Mouse (Mus musculus): ENCODE data around the gene Spag17. TPM values are rescaled to one million over a fixed set of nuclear protein-coding genes. Genes with fewer than 3 reads are reported as not detected.

The Spag17 gene
- polyA plus RNA-seq, 1 experiment from 2014 or later = 0.33 TPM

- H3K4me1 ChIP-seq (ENCODE audit: control insufficient read depth, insufficient read depth, low read length) = no peaks in the 10 kb centered on the region
Measured at GRCm38 (mm10) chr3:99956517-99956916, 71.3 kb downstream of the Spag17 start.

GRCm38 (mm10) chr3:99959805-99960485 lies 74.7 kb downstream of the Spag17 start:
- no peak for ATAC-seq
- H3K4me2 ChIP-seq (ENCODE audit: low read depth, low read length) = no peak overlapping the region
- no peak overlapping the region for H3K9ac ChIP-seq (ENCODE audit: low read depth, low read length)
- H3K4me3 ChIP-seq (ENCODE audit: low read length) = no peak overlapping the region
- H3K27me3 ChIP-seq (replicated peaks; ENCODE audit: control insufficient read depth, insufficient read depth, low read length) = no peaks in the 10 kb centered on the region
- no peaks in the 10 kb centered on the region for H3K9me3 ChIP-seq (ENCODE audit: control insufficient read depth, low read length)
- no peak overlapping the region for H3K27ac ChIP-seq (ENCODE audit: low read length)
- 76% methylated on average over 7 of the region's 7 CpGs for WGBS
- H3K36me3 ChIP-seq (ENCODE audit: control insufficient read depth, insufficient read depth, low read length) = no peaks in the 10 kb centered on the region
- no peaks in the 10 kb centered on the region for H3K4me1 ChIP-seq (ENCODE audit: control insufficient read depth, insufficient read depth, low read length)

More at GRCm38 (mm10) chr3:99956517-99956916, 71.3 kb downstream of the Spag17 start:
- Histone ChIP-seq H3K27ac (ENCODE audit: low read length) (no peak overlapping the region), H3K27me3 (replicated peaks; ENCODE audit: control insufficient read depth, insufficient read depth, low read length) (no peaks in the 10 kb centered on the region), H3K4me3 (ENCODE audit: low read length) (no peak overlapping the region), H3K9ac (ENCODE audit: low read depth, low read length) (no peak overlapping the region), H3K4me2 (ENCODE audit: low read depth, low read length) (no peak overlapping the region), H3K36me3 (ENCODE audit: control insufficient read depth, insufficient read depth, low read length) (no peaks in the 10 kb centered on the region), H3K9me3 (ENCODE audit: control insufficient read depth, low read length) (no peaks in the 10 kb centered on the region)
- ATAC-seq = no peak

GRCm38 (mm10) chr3:99964345-99964744 lies 79.1 kb downstream of the Spag17 start:
- ATAC-seq = no peak
- Histone ChIP-seq H3K36me3 (ENCODE audit: control insufficient read depth, insufficient read depth, low read length) (no peaks in the 10 kb centered on the region), H3K4me3 (ENCODE audit: low read length) (no peak overlapping the region), H3K27me3 (replicated peaks; ENCODE audit: control insufficient read depth, insufficient read depth, low read length) (no peaks in the 10 kb centered on the region), H3K4me1 (ENCODE audit: control insufficient read depth, insufficient read depth, low read length) (no peaks in the 10 kb centered on the region), H3K9ac (ENCODE audit: low read depth, low read length) (no peak overlapping the region), H3K4me2 (ENCODE audit: low read depth, low read length) (no peak overlapping the region), H3K9me3 (ENCODE audit: control insufficient read depth, low read length) (no peaks in the 10 kb centered on the region), H3K27ac (ENCODE audit: low read length) (no peak overlapping the region)
- WGBS = 89% methylated on average over 6 of the region's 6 CpGs

GRCm38 (mm10) chr3:99965863-99966262 lies 80.7 kb downstream of the Spag17 start:
- Histone ChIP-seq H3K27me3 (replicated peaks; ENCODE audit: control insufficient read depth, insufficient read depth, low read length) (no peaks in the 10 kb centered on the region), H3K4me2 (ENCODE audit: low read depth, low read length) (no peak overlapping the region), H3K9me3 (ENCODE audit: control insufficient read depth, low read length) (no peaks in the 10 kb centered on the region), H3K27ac (ENCODE audit: low read length) (no peak overlapping the region), H3K36me3 (ENCODE audit: control insufficient read depth, insufficient read depth, low read length) (no peaks in the 10 kb centered on the region), H3K4me3 (ENCODE audit: low read length) (no peak overlapping the region), H3K9ac (ENCODE audit: low read depth, low read length) (no peak overlapping the region), H3K4me1 (ENCODE audit: control insufficient read depth, insufficient read depth, low read length) (no peaks in the 10 kb centered on the region)
- WGBS = 58% methylated on average over 4 of the region's 4 CpGs
- ATAC-seq = no peak

GRCm38 (mm10) chr3:99966285-99966684 lies 81.1 kb downstream of the Spag17 start:
- Histone ChIP-seq H3K4me1 (ENCODE audit: control insufficient read depth, insufficient read depth, low read length) (no peaks in the 10 kb centered on the region), H3K36me3 (ENCODE audit: control insufficient read depth, insufficient read depth, low read length) (no peaks in the 10 kb centered on the region), H3K4me3 (ENCODE audit: low read length) (no peak overlapping the region), H3K4me2 (ENCODE audit: low read depth, low read length) (no peak overlapping the region), H3K27me3 (replicated peaks; ENCODE audit: control insufficient read depth, insufficient read depth, low read length) (no peaks in the 10 kb centered on the region), H3K9me3 (ENCODE audit: control insufficient read depth, low read length) (no peaks in the 10 kb centered on the region), H3K9ac (ENCODE audit: low read depth, low read length) (no peak overlapping the region), H3K27ac (ENCODE audit: low read length) (no peak overlapping the region)
- ATAC-seq = no peak
- 55% methylated on average over 2 of the region's 2 CpGs for WGBS

- H3K9me3 ChIP-seq (ENCODE audit: control insufficient read depth, low read length) = no peaks in the 10 kb centered on the region
- WGBS = 36% methylated on average over 5 of the region's 5 CpGs
- ATAC-seq = no peak
- H3K4me2 ChIP-seq (ENCODE audit: low read depth, low read length) = no peak overlapping the region
- no peak overlapping the region for H3K4me3 ChIP-seq (ENCODE audit: low read length)
- peak overlapping the region; percentile 4; the same call in 1 of the 2 replicates for H3K27ac ChIP-seq (ENCODE audit: low read length)
- H3K36me3 ChIP-seq (ENCODE audit: control insufficient read depth, insufficient read depth, low read length) = no peaks in the 10 kb centered on the region
- no peaks in the 10 kb centered on the region for H3K27me3 ChIP-seq (replicated peaks; ENCODE audit: control insufficient read depth, insufficient read depth, low read length)
- H3K4me1 ChIP-seq (ENCODE audit: control insufficient read depth, insufficient read depth, low read length) = no peaks in the 10 kb centered on the region
- no peak overlapping the region for H3K9ac ChIP-seq (ENCODE audit: low read depth, low read length)
Measured at GRCm38 (mm10) chr3:99970766-99971165, 85.6 kb downstream of the Spag17 start.

GRCm38 (mm10) chr3:99981046-99981445 lies 95.8 kb downstream of the Spag17 start:
- no peaks in the 10 kb centered on the region for H3K4me1 ChIP-seq (ENCODE audit: control insufficient read depth, insufficient read depth, low read length)
- no peak for ATAC-seq
- no peak overlapping the region for H3K4me3 ChIP-seq (ENCODE audit: low read length)
- no peak overlapping the region for H3K9ac ChIP-seq (ENCODE audit: low read depth, low read length)
- H3K27me3 ChIP-seq (replicated peaks; ENCODE audit: control insufficient read depth, insufficient read depth, low read length) = no peaks in the 10 kb centered on the region
- H3K4me2 ChIP-seq (ENCODE audit: low read depth, low read length) = no peak overlapping the region
- 69% methylated on average over 7 of the region's 7 CpGs for WGBS
- H3K9me3 ChIP-seq (ENCODE audit: control insufficient read depth, low read length) = no peaks in the 10 kb centered on the region
- no peaks in the 10 kb centered on the region for H3K36me3 ChIP-seq (ENCODE audit: control insufficient read depth, insufficient read depth, low read length)
- H3K27ac ChIP-seq (ENCODE audit: low read length) = no peak overlapping the region

- Histone ChIP-seq H3K36me3 (ENCODE audit: control insufficient read depth, insufficient read depth, low read length) (no peaks in the 10 kb centered on the region), H3K4me3 (ENCODE audit: low read length) (no peak overlapping the region), H3K4me1 (ENCODE audit: control insufficient read depth, insufficient read depth, low read length) (no peaks in the 10 kb centered on the region), H3K4me2 (ENCODE audit: low read depth, low read length) (no peak overlapping the region), H3K27me3 (replicated peaks; ENCODE audit: control insufficient read depth, insufficient read depth, low read length) (no peaks in the 10 kb centered on the region), H3K27ac (ENCODE audit: low read length) (no peak overlapping the region), H3K9me3 (ENCODE audit: control insufficient read depth, low read length) (no peaks in the 10 kb centered on the region), H3K9ac (ENCODE audit: low read depth, low read length) (no peak overlapping the region)
- no peak for ATAC-seq
- 75% methylated on average over 1 of the region's 1 CpGs for WGBS
Measured at GRCm38 (mm10) chr3:100004676-100005075, 119.5 kb downstream of the Spag17 start.

- H3K27ac ChIP-seq (ENCODE audit: low read length) = no peak overlapping the region
- H3K9me3 ChIP-seq (ENCODE audit: control insufficient read depth, low read length) = no peaks in the 10 kb centered on the region
- H3K27me3 ChIP-seq (replicated peaks; ENCODE audit: control insufficient read depth, insufficient read depth, low read length) = no peaks in the 10 kb centered on the region
- H3K4me1 ChIP-seq (ENCODE audit: control insufficient read depth, insufficient read depth, low read length) = no peaks in the 10 kb centered on the region
- H3K9ac ChIP-seq (ENCODE audit: low read depth, low read length) = no peak overlapping the region
- ATAC-seq = no peak
- H3K36me3 ChIP-seq (ENCODE audit: control insufficient read depth, insufficient read depth, low read length) = no peaks in the 10 kb centered on the region
- H3K4me2 ChIP-seq (ENCODE audit: low read depth, low read length) = no peak overlapping the region
- H3K4me3 ChIP-seq (ENCODE audit: low read length) = no peak overlapping the region
Measured at GRCm38 (mm10) chr3:100009807-100010206, 124.6 kb downstream of the Spag17 start.

- Histone ChIP-seq H3K27ac (ENCODE audit: low read length) (no peak overlapping the region), H3K4me3 (ENCODE audit: low read length) (no peak overlapping the region), H3K9ac (ENCODE audit: low read depth, low read length) (no peak overlapping the region), H3K4me2 (ENCODE audit: low read depth, low read length) (no peak overlapping the region), H3K27me3 (replicated peaks; ENCODE audit: control insufficient read depth, insufficient read depth, low read length) (no peaks in the 10 kb centered on the region), H3K9me3 (ENCODE audit: control insufficient read depth, low read length) (no peaks in the 10 kb centered on the region), H3K4me1 (ENCODE audit: control insufficient read depth, insufficient read depth, low read length) (no peaks in the 10 kb centered on the region), H3K36me3 (ENCODE audit: control insufficient read depth, insufficient read depth, low read length) (no peaks in the 10 kb centered on the region)
- ATAC-seq = no peak
- WGBS = 83% methylated on average over 1 of the region's 1 CpGs
Measured at GRCm38 (mm10) chr3:100014110-100014509, 128.9 kb downstream of the Spag17 start.

Measured in intestine, embryonic 16.5 days (tissue).